Mouse (Mus musculus) embryonic facial prominence, embryonic 11.5 days (tissue): ENCODE results near the gene Mthfsl. TPM values are rescaled to one million over a fixed set of nuclear protein-coding genes. Genes with fewer than 3 reads are reported as not detected.
"Not testable (repeated sequence)": the region's sequence is repeated elsewhere in the genome, so short reads cannot be mapped to it uniquely, and the experiment has no call there.

Source experiments
- ATAC-seq: fragments of 200-750 bp; cut with Nextera tagmentation; replicated peaks from 2 replicates; pipeline ENCODE4 v1.8.0; 2017; ENCODE audit warnings: low read depth; ENCODE audit not compliant: insufficient number of reproducible peaks, low FRiP score, low TSS enrichment
- DNase-seq: peaks from one replicate; pipeline ENCODE4 v3.0.0-alpha.2; 2015; ENCODE audit warnings: low spot score
- H3K27ac ChIP-seq: fragments of 300-500 bp; sonication (generic); replicated peaks from 2 replicates; pipeline ENCODE4 v1.5.1; 2014; ENCODE audit warnings: mild to moderate bottlenecking, low read depth, low read length, control low read depth
- H3K27me3 ChIP-seq: fragments of 300-500 bp; sonication (generic); 2 replicates; pipeline ENCODE4 v1.6.1; 2014; ENCODE audit warnings: mild to moderate bottlenecking, low read length, moderate library complexity, mixed read lengths; ENCODE audit not compliant: control insufficient read depth, insufficient read depth
- H3K36me3 ChIP-seq: fragments of 300-500 bp; sonication (generic); replicated peaks from 2 replicates; pipeline ENCODE4 v1.6.1; 2014; ENCODE audit warnings: low read depth, mild to moderate bottlenecking, low read length, moderate library complexity, mixed read lengths; ENCODE audit not compliant: control insufficient read depth, insufficient read depth
- H3K4me1 ChIP-seq: fragments of 300-500 bp; sonication (generic); 2 replicates; pipeline ENCODE4 v1.6.1; 2014; ENCODE audit warnings: low read length, mixed read lengths; ENCODE audit not compliant: control insufficient read depth, insufficient read depth
- H3K4me2 ChIP-seq: fragments of 300-500 bp; sonication (generic); 2 replicates; pipeline ENCODE4 v1.6.1; 2014; ENCODE audit warnings: low read depth, mild to moderate bottlenecking, control low read depth, low read length, moderate library complexity
- H3K4me3 ChIP-seq: fragments of 300-500 bp; sonication (generic); 2 replicates; pipeline ENCODE4 v1.5.1; 2014; ENCODE audit warnings: low read depth, low read length, control low read depth
- H3K9ac ChIP-seq: fragments of 300-500 bp; sonication (generic); replicated peaks from 2 replicates; pipeline ENCODE4 v1.6.1; 2014; ENCODE audit warnings: mild to moderate bottlenecking, control low read depth, low read length
- H3K9me3 ChIP-seq: fragments of 300-500 bp; sonication (generic); replicated peaks from 2 replicates; pipeline ENCODE4 v1.6.1; 2016; ENCODE audit warnings: mild to moderate bottlenecking, low read length, inconsistent platforms, mixed read lengths; ENCODE audit not compliant: control insufficient read depth
- WGBS: fragments of 180-500 bp; shearing (Covaris S2); extraction: QIAGEN DNeasy Blood & Tissue Kit; methylation state at CpG from one replicate; pipeline ENCODE4 v1.1.7; 2014; 5-methylcytosine and 5-hydroxymethylcytosine counted together
- polyA plus RNA-seq: library from polyadenylated mRNA; unstranded; fragments of >200 nt; fragmentation: Nextera tagmentation; extraction: Ambion mirVana; gene quantifications from 2 replicates; pipeline ENCODE4 v1.2.1, GENCODE M21; 2014

The Mthfsl gene
- polyA plus RNA-seq, 1 experiment from 2014 or later: 27.8 TPM

- H3K27ac ChIP-seq, H3K27me3 ChIP-seq, ATAC-seq, H3K4me2 ChIP-seq, H3K9ac ChIP-seq, H3K36me3 ChIP-seq, H3K4me3 ChIP-seq, H3K9me3 ChIP-seq, DNase-seq, H3K4me1 ChIP-seq: not testable (repeated sequence)
- 85% methylated on average over 2 of the region's 2 CpGs for WGBS
These were observed 9.7 kb downstream of the Mthfsl start for GRCm38 (mm10) chr9:88710439-88710838.

GRCm38 (mm10) chr9:88709794-88710193, 10.3 kb downstream of the Mthfsl start:
- not testable (repeated sequence) for H3K4me1 ChIP-seq, H3K4me2 ChIP-seq, H3K9ac ChIP-seq, H3K27me3 ChIP-seq, H3K36me3 ChIP-seq, ATAC-seq, DNase-seq, H3K4me3 ChIP-seq, H3K9me3 ChIP-seq, H3K27ac ChIP-seq
- 87% methylated on average over 5 of the region's 5 CpGs for WGBS

- H3K27ac ChIP-seq: no peak overlapping the region
- H3K9me3 ChIP-seq: no peaks in the 10 kb centered on the region
- no peak overlapping the region for H3K9ac ChIP-seq
- 84% methylated on average over 6 of the region's 6 CpGs for WGBS
- H3K4me3 ChIP-seq: no peak overlapping the region
- no peak for ATAC-seq
- H3K27me3 ChIP-seq: no peaks in the 10 kb centered on the region
- DNase-seq: no peak
- H3K4me2 ChIP-seq: no peak overlapping the region
- no peaks in the 10 kb centered on the region for H3K4me1 ChIP-seq
- no peaks in the 10 kb centered on the region for H3K36me3 ChIP-seq
These were observed 10.8 kb downstream of the Mthfsl start for GRCm38 (mm10) chr9:88709304-88709703.

GRCm38 (mm10) chr9:88706700-88707099, 13.4 kb downstream of the Mthfsl start:
- 62% methylated on average over 4 of the region's 4 CpGs for WGBS
- Histone ChIP-seq H3K27ac (no peak overlapping the region), H3K36me3 (no peaks in the 10 kb centered on the region), H3K9me3 (no peaks in the 10 kb centered on the region), H3K4me1 (no peaks in the 10 kb centered on the region), H3K4me2 (no peak overlapping the region), H3K4me3 (no peak overlapping the region), H3K27me3 (no peaks in the 10 kb centered on the region), H3K9ac (no peak overlapping the region)
- DNase-seq (no peak), ATAC-seq (no peak)

GRCm38 (mm10) chr9:88705157-88705556, 14.9 kb downstream of the Mthfsl start:
- H3K4me3 ChIP-seq, H3K4me2 ChIP-seq, ATAC-seq, H3K9me3 ChIP-seq, H3K27ac ChIP-seq, H3K27me3 ChIP-seq, H3K36me3 ChIP-seq, H3K4me1 ChIP-seq, H3K9ac ChIP-seq, DNase-seq: not testable (repeated sequence)
- 81% methylated on average over 8 of the region's 8 CpGs for WGBS

GRCm38 (mm10) chr9:88698746-88699145, 21.4 kb downstream of the Mthfsl start:
- H3K4me3 ChIP-seq, H3K27ac ChIP-seq, H3K27me3 ChIP-seq, H3K9ac ChIP-seq, H3K4me1 ChIP-seq, DNase-seq, H3K9me3 ChIP-seq, H3K4me2 ChIP-seq, H3K36me3 ChIP-seq, ATAC-seq: not testable (repeated sequence)
- no CpG with 5 or more reads among the region's 2 CpGs for WGBS

- WGBS: 92% methylated on average over 2 of the region's 2 CpGs
- not testable (repeated sequence) for H3K36me3 ChIP-seq, ATAC-seq, H3K4me2 ChIP-seq, H3K27me3 ChIP-seq, H3K4me1 ChIP-seq, H3K9ac ChIP-seq, H3K27ac ChIP-seq, DNase-seq, H3K4me3 ChIP-seq, H3K9me3 ChIP-seq
These were observed 28.8 kb downstream of the Mthfsl start for GRCm38 (mm10) chr9:88691307-88691706.

GRCm38 (mm10) chr9:88689451-88689850, 30.6 kb downstream of the Mthfsl start:
- not testable (repeated sequence) for DNase-seq, H3K9ac ChIP-seq, H3K27ac ChIP-seq, H3K4me2 ChIP-seq, H3K4me3 ChIP-seq, H3K36me3 ChIP-seq, H3K4me1 ChIP-seq, H3K27me3 ChIP-seq, H3K9me3 ChIP-seq, ATAC-seq
- WGBS: 81% methylated on average over 2 of the region's 3 CpGs
